Mouse (Mus musculus) left cerebral cortex, adult 2 months (tissue): ENCODE results near the gene Trpm2. TPM values are rescaled to one million over a fixed set of nuclear protein-coding genes. Genes with fewer than 3 reads are reported as not detected.

ENCODE experiments used
- DNase-seq, 2 experiments: peaks; one replicate each; pipeline ENCODE4 v3.0.0; 2021 to 2022; ENCODE audit warnings: low spot score in 2 of 2, mixed read lengths in 1 of 2; ENCODE audit errors: extremely low spot score in 1 of 2
- H3K27ac ChIP-seq: fragments of 200-600 bp; 2 replicates; pipeline ENCODE4 v1.8.1; 2022
- H3K4me3 ChIP-seq: fragments of 200-600 bp; 2 replicates; pipeline ENCODE4 v1.8.1; 2022
- CTCF ChIP-seq: fragments of 200-600 bp; IDR thresholded peaks from 2 replicates; pipeline ENCODE4 v1.8.1; 2022; ENCODE audit warnings: antibody characterized with exemption, mild to moderate bottlenecking, moderate library complexity
- intact Hi-C: fragments of 180-260 bp; cut with DNase I; formaldehyde crosslinking; loops from one replicate; pipeline ENCODE4 v1.15.1; 2025
- total RNA-seq, 2 experiments: library from RNA; stranded (reverse); gene quantifications; 2 replicates each; pipeline ENCODE4 v1.2.3; 2021

Trpm2 gene
- total RNA-seq, 2 experiments from 2014 or later: 44.7 to 50.3 TPM

DNA sequence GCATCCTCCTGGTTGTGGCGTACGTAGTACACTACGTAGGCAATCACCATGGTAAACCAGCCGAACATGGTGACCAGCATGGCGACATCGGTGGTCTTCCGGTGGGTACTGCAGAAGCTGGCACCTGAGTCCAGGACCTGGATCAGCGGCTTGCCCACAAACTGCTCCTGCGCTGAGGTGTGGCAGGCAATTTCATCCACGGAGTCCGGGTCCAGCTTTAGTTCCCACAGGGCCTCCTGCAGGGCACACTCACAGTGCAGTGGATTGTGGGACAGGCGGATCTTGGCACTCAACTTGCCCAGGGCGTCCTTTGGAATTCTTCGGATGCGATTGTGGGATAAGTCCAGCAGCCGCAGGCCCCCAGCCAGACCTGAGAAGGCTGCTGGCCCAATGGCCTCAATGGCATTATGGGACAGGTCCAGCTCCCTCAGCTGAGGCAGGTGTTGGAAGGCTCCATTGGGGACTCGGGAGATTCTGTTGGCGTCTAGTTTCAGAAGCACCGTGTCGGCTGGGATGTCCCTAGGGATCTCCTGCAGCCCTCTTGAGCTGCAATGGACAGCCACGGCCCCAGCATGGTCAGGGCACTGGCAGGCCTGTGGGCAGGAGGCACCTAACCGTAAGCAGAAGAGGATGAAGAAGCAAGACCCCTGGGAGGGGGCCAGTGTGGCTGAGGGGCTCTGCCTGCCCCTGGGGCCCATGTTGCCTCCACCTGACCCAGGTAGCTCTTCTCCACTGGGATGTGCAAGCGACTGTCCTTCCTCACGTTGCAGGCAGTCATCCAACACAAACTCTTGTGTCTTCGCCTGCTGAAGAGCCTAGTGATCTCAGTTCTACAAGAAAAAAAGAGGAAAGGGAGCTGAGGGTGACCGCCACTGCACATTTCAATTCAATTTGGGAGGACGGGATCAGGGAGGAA is 69.2 kb downstream of the Trpm2 start:
- peak overlapping the region; percentile 73 for H3K4me3 ChIP-seq
- no peak for TF ChIP-seq CTCF
- H3K27ac ChIP-seq: no peak overlapping the region
- intact Hi-C loops: no loop called here
- no peak for DNase-seq

GRCm38 (mm10) chr10:77900126-77900525 is 70.2 kb downstream of the Trpm2 start:
- Histone ChIP-seq H3K4me3 (no peak overlapping the region), H3K27ac (no peak overlapping the region)
- no peak for TF ChIP-seq CTCF
- DNase-seq: no peak
- intact Hi-C loops: no loop called here

- intact Hi-C loops: no loop called here
- TF ChIP-seq CTCF: no peak
- H3K4me3 ChIP-seq: no peak overlapping the region
- DNase-seq: no peak
- H3K27ac ChIP-seq: no peak overlapping the region
Measured at GRCm38 (mm10) chr10:77895562-77895961, 74.8 kb downstream of the Trpm2 start.

- intact Hi-C loops: no loop called here
- DNase-seq: no peak
- no peak for TF ChIP-seq CTCF
- no peak overlapping the region for H3K27ac ChIP-seq
- no peak overlapping the region for H3K4me3 ChIP-seq
Measured at GRCm38 (mm10) chr10:77890987-77891565, 79.3 kb downstream of the Trpm2 start.

DNA sequence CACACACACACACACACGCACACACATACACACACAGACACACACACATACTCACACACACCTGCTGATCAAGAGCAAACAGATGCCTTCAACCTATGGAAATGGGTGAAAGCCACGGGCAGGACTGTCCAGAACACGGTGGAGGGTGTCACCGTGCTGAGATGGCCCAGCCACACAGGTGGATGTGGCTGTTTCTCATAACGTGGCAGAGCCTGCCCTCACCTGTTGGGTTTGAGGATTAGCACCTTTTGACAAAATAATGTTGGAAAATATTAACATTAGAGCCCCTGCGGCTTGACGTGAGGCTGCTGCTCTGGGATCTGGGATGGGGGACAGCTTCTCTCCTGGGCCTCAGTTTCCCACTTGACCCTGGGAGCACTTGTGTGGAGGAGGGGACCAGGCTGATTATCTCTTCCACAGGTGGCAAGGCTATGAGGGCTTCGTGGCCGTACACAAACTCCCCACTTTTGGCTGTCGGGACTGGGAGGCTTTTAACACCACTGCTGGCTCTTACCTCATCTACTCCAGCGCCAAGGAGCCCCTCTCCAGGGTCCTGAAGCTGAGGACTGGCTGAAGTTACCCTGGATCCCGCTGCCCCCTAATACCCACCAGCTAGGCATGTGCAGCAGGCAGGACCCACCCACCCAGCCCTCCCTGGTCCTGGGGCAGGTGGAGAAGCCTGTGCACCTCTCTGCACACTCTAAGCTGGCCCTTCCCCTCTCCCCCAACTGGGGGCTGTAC is 84.2 kb downstream of the Trpm2 start:
- no peak overlapping the region for H3K27ac ChIP-seq
- TF ChIP-seq CTCF: peak; percentile 8
- no peak overlapping the region for H3K4me3 ChIP-seq
- DNase-seq: no peak
- intact Hi-C loops: no loop called here

GRCm38 (mm10) chr10:77882553-77882952 is 87.8 kb downstream of the Trpm2 start:
- intact Hi-C loops: no loop called here
- Histone ChIP-seq H3K4me3 (no peak overlapping the region), H3K27ac (no peak overlapping the region)
- TF ChIP-seq CTCF: peak; percentile 24
- DNase-seq: no peak

DNA sequence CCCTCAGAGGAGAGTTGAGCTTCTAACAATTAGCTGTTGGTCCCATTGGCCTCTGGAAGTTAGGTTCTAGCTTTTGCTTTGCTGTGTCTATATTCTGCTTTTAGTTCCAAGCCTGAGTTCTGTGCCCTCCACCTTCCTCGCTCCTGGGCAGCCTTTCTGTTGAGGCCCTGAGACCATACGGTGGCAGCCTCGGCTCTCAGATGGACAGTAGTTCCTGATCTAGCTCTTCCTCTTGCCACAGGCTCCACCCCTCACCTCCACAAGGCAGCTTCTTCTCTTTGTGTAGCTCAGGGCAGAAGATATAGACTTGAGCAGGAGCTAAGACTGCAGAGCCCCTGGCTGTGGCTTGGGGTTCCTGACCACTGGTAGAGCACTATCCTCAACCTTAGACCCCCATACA is 90.1 kb downstream of the Trpm2 start:
- DNase-seq: no peak
- H3K27ac ChIP-seq: no peak overlapping the region
- intact Hi-C loops: no loop called here
- no peak for TF ChIP-seq CTCF
- H3K4me3 ChIP-seq: no peak overlapping the region

- peak; percentile 67 for TF ChIP-seq CTCF
- peak; percentile 36 to 63 for DNase-seq
- intact Hi-C loops: loop anchor here (2.0 to 5.0 kb wide), 3 partner anchors 157 to 362 kb away; partner anchors contain the start of genes Fam207a and Krtap12-1
- Histone ChIP-seq H3K4me3 (no peak overlapping the region), H3K27ac (no peak overlapping the region)
Measured at GRCm38 (mm10) chr10:77878985-77879384, 91.4 kb downstream of the Trpm2 start.

- Histone ChIP-seq H3K27ac (no peak overlapping the region), H3K4me3 (no peak overlapping the region)
- intact Hi-C loops: no loop called here
- no peak for DNase-seq
- TF ChIP-seq CTCF: no peak
Measured at GRCm38 (mm10) chr10:77869651-77870050, 100.7 kb downstream of the Trpm2 start.

- no peak for TF ChIP-seq CTCF
- no peak overlapping the region for H3K4me3 ChIP-seq
- intact Hi-C loops: no loop called here
- H3K27ac ChIP-seq: no peak overlapping the region
- DNase-seq: no peak
Measured at GRCm38 (mm10) chr10:77867546-77867945, 102.8 kb downstream of the Trpm2 start.

- no peak overlapping the region for H3K27ac ChIP-seq
- TF ChIP-seq CTCF: no peak
- H3K4me3 ChIP-seq: no peak overlapping the region
- intact Hi-C loops: loop anchor here (5.0 kb wide), 1 partner anchor 67 kb away; the partner anchor contains the start of genes Gm19668 and Gm9639
- DNase-seq: no peak
Measured at GRCm38 (mm10) chr10:77864762-77865143, 105.6 kb downstream of the Trpm2 start.
